Mouse (Mus musculus) ES-Bruce4 (cell line): ENCODE measurements at regions not wholly inside any gene's neighbourhood (a gene's known extent, or its start where the extent isn't known, plus 50 kb on each side); places are given as distances from the start of the nearest gene placed in this dataset.

Experiments
- H3K27ac ChIP-seq: 2 replicates; pipeline ENCODE4 v1.5.1; 2012; ENCODE audit warnings: low read length, inconsistent platforms; ENCODE audit not compliant: insufficient read depth
- H3K27me3 ChIP-seq: 2 replicates; pipeline ENCODE4 v1.6.1; 2012; ENCODE audit warnings: mild to moderate bottlenecking, low read length, inconsistent platforms; ENCODE audit not compliant: control insufficient read depth, poor library complexity, insufficient read depth, severe bottlenecking
- H3K36me3 ChIP-seq: 2 replicates; pipeline ENCODE4 v1.6.1; 2012; ENCODE audit warnings: inconsistent platforms, mild to moderate bottlenecking, low read length, moderate library complexity; ENCODE audit not compliant: control insufficient read depth, poor library complexity, insufficient read depth, severe bottlenecking
- H3K4me1 ChIP-seq: one replicate; pipeline ENCODE4 v1.8.1; 2011; ENCODE audit warnings: low read length; ENCODE audit not compliant: control insufficient read depth, insufficient read depth
- H3K4me3 ChIP-seq: 2 replicates; pipeline ENCODE4 v1.5.1; 2011; ENCODE audit warnings: low read depth, mild to moderate bottlenecking, low read length
- H3K9ac ChIP-seq: 2 replicates; pipeline ENCODE4 v1.6.1; 2012; ENCODE audit warnings: low read depth, mild to moderate bottlenecking, inconsistent platforms; ENCODE audit not compliant: poor library complexity, severe bottlenecking
- H3K9me3 ChIP-seq: replicated peaks from 2 replicates; pipeline ENCODE4 v1.6.1; 2012; ENCODE audit warnings: mild to moderate bottlenecking, low read length, inconsistent platforms; ENCODE audit not compliant: control insufficient read depth, poor library complexity, insufficient read depth, severe bottlenecking
- CTCF ChIP-seq: IDR thresholded peaks from one replicate; pipeline ENCODE4 v1.8.1; 2011; ENCODE audit warnings: low read depth, low read length
- EP300 ChIP-seq: IDR thresholded peaks from 2 replicates; pipeline ENCODE4 v1.6.1; 2011; ENCODE audit warnings: low read depth, low read length; ENCODE audit not compliant: insufficient read depth
- POLR2A ChIP-seq: IDR thresholded peaks from one replicate; pipeline ENCODE4 v1.8.1; 2011; ENCODE audit warnings: low read length; ENCODE audit not compliant: insufficient read depth

- Histone ChIP-seq H3K27me3 (no peaks in the 10 kb centered on the region), H3K36me3 (no peaks in the 10 kb centered on the region), H3K4me1 (peaks cover 2% of the 10 kb centered on the region), H3K9ac (no peak overlapping the region), H3K9me3 (no peaks in the 10 kb centered on the region), H3K4me3 (no peak overlapping the region), H3K27ac (no peak overlapping the region)
- TF ChIP-seq EP300 (no peak), POLR2A (no peak), CTCF (no peak)
Observed at GRCm38 (mm10) chr12:40898414-40899027, 125.4 kb upstream of the Immp2l start.

GRCm38 (mm10) chr12:40905650-40906338, 118.1 kb upstream of the Immp2l start:
- Histone ChIP-seq H3K36me3 (no peaks in the 10 kb centered on the region), H3K27ac (no peak overlapping the region), H3K4me3 (no peak overlapping the region), H3K27me3 (no peaks in the 10 kb centered on the region), H3K9ac (no peak overlapping the region), H3K4me1 (peaks cover 2% of the 10 kb centered on the region), H3K9me3 (peaks cover 11% of the 10 kb centered on the region; the same call in 1 of the 2 replicates)
- TF ChIP-seq EP300 (no peak), CTCF (no peak), POLR2A (no peak)

- Histone ChIP-seq H3K9ac (no peak overlapping the region), H3K36me3 (no peaks in the 10 kb centered on the region), H3K4me1 (peaks cover 2% of the 10 kb centered on the region), H3K9me3 (peaks cover 11% of the 10 kb centered on the region; the same call in 1 of the 2 replicates), H3K27ac (no peak overlapping the region), H3K4me3 (no peak overlapping the region), H3K27me3 (no peaks in the 10 kb centered on the region)
- TF ChIP-seq POLR2A (no peak), EP300 (no peak)
Observed at GRCm38 (mm10) chr12:40906807-40907206, 117.1 kb upstream of the Immp2l start.

- no peaks in the 10 kb centered on the region for H3K36me3 ChIP-seq
- peaks cover 2% of the 10 kb centered on the region for H3K4me1 ChIP-seq
- TF ChIP-seq EP300 (no peak), POLR2A (no peak), CTCF (no peak)
- H3K9me3 ChIP-seq = peaks cover 11% of the 10 kb centered on the region; the same call in 1 of the 2 replicates
- no peak overlapping the region for H3K9ac ChIP-seq
- H3K27ac ChIP-seq = no peak overlapping the region
- no peaks in the 10 kb centered on the region for H3K27me3 ChIP-seq
- no peak overlapping the region for H3K4me3 ChIP-seq
Observed at GRCm38 (mm10) chr12:40908809-40909795, 114.8 kb upstream of the Immp2l start.

GRCm38 (mm10) chr12:40917486-40917885, 106.4 kb upstream of the Immp2l start:
- H3K9ac ChIP-seq = no peak overlapping the region
- peaks cover under 1% of the 10 kb centered on the region; the same call in 1 of the 2 replicates for H3K9me3 ChIP-seq
- H3K4me3 ChIP-seq = no peak overlapping the region
- H3K27ac ChIP-seq = 0 out of 2 replicates have a peak overlapping the region, but pooled peaks have one; percentile 6
- H3K4me1 ChIP-seq = no peaks in the 10 kb centered on the region
- peak; percentile 99 for TF ChIP-seq EP300
- no peak for TF ChIP-seq POLR2A
- H3K27me3 ChIP-seq = no peaks in the 10 kb centered on the region
- no peaks in the 10 kb centered on the region for H3K36me3 ChIP-seq
